Mouse (Mus musculus): ENCODE measurements around the gene Muc5b. TPM values are rescaled to one million over a fixed set of nuclear protein-coding genes. Genes with fewer than 3 reads are reported as not detected.
A peak's percentile ranks its signal among the peaks of the same experiment; 100 is the strongest.
"Not testable (repeated sequence)": the region's sequence is repeated elsewhere in the genome, so short reads cannot be mapped to it uniquely, and the experiment has no call there.

Muc5b gene
- polyA plus RNA-seq (2017; shearing (Covaris generic)): not detected

DNA sequence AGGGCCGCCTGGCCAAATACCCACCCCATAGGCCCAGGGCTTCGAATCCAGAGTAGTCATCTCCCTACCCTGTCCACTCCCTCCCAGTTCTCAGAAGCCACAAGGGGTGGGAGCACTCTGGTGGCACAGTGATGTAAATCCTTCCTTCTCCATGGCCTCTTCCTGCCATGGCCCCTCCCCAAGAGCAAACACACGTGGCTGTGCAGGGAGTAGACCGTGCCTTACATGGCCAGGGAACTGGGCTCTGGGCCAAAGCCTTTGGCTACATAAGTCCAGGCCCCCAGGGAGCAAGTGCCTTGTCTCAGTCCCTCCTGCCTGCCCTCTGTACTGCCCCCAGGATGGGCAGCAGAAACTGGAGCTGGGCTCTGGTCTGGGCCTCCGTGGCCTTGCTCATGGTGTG is at the start of gene Muc5b:
Gene Muc5b, plus strand, starts transcription at position 292 of the 400 bp plus-strand sequence.
- no peak for ATAC-seq

DNA sequence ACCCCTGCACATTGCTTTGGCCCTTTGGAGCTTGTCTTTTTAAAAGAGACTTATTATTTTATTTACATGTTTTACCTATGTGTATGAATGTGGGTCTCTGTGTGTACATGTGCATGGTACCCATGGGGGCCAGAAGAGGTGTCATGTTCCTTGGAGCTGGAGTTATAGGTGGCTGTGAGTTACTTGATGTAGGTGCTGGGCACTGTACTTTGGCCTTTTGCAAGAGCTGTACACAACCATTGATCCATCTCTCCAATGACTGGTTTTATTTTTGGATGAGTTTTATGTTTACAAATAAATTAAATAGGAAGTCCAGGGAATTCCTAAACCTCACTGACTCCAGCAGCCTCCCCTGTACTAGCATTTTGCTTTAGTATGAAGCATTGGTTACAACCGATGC is 44.6 kb upstream of the Muc5b start:
- ATAC-seq: no peak

DNA sequence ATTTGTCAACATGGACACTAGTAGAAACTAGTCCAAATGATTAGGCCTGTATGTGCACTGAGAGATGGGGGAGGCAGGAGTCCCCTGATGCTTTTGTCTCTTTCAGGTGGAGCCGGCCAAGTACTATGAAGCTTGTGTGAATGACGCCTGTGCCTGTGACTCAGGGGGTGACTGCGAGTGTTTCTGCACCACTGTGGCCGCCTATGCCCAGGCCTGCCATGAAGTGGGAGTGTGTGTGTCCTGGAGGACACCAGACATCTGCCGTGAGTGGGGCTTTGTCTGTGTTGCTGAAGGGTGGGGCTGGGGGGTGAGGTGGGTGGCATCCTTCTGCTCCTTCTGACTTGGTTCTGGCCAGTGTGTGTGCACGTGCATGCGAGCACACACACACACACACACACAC is 35.7 kb upstream of the Muc5b start:
- no peak for ATAC-seq

DNA sequence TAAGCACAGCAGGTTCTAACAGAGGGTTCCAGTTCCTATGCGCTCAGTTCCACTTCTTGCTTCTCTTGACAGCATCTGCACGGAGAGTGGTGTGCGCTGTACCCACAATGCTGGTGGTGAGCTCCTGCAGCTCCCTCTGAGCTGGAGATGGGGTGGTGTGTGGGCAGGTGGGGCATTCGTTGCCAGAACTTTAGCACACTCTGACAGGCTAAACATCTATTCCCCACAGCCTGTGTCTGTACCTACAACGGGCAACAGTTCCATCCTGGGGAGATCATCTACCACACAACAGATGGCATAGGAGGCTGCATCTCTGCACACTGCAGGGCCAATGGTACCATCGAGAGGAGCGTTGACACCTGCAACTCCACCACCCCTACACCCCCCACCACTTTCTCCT is 33.5 kb upstream of the Muc5b start:
- no peak for ATAC-seq

DNA sequence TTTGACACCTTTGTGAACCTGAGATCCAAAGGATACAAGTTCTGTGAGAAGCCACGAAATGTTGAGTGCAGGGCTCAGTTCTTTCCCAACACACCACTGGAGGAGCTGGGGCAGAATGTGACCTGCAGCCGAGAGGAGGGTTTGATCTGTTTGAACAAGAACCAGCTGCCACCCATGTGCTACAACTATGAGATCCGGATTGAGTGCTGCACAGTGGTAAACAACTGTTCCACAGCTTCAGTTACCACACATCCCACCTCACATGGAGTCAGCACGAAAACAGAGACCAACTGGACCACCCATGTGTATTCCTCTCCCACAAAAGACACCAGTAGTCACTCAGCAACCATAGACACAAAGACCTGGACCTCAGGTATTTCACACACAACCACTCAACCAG is 31.0 kb upstream of the Muc5b start:
- not testable (repeated sequence) for ATAC-seq

DNA sequence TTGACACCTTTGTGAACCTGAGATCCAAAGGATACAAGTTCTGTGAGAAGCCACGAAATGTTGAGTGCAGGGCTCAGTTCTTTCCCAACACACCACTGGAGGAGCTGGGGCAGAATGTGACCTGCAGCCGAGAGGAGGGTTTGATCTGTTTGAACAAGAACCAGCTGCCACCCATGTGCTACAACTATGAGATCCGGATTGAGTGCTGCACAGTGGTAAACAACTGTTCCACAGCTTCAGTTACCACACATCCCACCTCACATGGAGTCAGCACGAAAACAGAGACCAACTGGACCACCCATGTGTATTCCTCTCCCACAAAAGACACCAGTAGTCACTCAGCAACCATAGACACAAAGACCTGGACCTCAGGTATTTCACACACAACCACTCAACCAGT is 28.9 kb upstream of the Muc5b start:
- ATAC-seq: not testable (repeated sequence)

DNA sequence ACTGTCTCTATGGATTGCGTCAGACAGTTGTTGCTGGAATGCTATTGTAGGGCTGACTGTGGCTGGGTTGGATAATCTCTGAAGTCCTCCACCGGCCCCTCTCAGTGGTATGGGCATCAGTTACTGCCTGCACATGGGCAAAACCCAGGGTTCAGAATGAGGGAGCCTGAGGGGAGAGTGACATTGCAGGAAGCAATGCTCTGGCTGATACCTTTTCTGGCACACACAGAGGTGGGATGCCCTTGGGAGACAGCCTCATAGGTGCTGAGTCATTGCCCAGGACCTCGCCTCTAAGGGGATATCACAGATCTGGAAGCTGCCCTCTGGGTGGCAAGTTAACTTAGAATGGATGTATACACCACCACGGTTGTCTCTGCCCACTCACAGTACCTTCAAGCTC is 25.5 kb upstream of the Muc5b start:
- no peak for ATAC-seq

DNA sequence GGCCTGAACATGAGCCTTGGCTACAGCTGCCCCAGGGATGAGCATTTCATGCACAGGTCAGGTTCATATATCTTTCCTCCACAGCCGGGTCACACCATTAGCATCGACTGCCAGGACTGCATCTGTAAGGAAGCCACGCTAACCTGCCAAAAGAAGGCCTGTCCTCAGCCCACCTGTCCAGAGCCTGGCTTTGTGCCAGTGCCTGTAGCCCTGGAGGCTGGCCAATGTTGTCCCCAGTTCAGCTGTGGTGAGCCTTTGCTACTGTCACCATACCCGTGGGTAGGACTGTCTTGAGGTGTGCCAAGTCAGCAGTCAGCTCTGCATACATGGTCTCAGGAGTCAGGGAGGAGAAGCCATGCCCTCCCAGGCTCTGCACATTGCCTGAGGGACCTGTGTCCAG is 23.5 kb upstream of the Muc5b start:
- ATAC-seq: no peak

DNA sequence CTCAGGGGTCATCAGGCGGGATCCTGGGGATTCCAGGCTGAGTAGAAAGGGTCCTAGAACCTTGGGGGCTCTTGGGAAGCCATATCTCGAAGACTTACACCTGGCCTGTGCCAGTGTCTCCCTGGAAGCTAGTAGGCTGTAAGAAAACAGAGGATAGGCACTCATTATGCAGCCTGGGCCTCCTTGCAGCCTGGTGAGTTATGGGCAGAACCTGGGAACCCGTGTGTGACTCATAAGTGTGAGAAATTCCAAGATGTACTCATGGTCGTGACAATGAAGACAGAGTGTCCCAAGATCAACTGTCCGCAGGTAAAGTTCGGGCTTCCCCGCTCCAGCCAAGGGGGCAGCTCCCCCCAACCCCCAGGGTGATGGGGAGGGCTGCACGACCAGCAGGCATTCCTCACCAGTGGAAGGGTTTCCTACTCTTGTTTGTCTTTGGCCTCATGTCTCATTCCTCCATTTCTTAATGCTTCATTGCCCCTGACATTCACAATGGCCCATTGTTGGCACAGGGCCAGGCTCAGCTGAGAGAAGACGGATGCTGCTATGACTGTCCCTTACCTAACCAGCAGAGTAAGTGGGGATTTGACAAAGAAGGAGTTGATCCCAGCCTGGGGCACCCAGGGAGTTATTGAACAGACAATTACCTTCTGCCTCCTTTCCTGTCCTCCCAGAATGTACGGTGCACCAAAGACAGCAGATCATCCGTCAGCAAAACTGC is 21.4 kb upstream of the Muc5b start:
- no peak for ATAC-seq

DNA sequence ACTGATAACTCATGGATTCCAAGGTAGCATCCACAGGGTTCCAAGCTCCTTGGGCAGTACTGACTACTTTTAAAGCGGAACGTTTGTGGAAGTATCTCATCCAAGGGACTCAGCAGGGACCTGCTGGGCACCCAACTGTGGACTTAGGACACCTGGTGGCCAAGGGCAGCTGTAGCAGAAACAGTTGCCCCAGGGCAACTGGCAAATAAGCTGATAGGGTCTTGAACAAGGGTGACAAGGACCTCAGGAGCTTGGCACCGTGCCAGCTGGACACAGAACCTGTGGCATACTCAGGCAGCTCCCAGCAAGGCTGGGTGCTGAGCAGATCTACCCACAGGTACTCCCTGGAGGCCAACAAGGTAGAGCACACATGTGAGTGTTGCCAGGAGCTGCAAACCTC is 20.6 kb upstream of the Muc5b start:
- no peak for ATAC-seq

DNA sequence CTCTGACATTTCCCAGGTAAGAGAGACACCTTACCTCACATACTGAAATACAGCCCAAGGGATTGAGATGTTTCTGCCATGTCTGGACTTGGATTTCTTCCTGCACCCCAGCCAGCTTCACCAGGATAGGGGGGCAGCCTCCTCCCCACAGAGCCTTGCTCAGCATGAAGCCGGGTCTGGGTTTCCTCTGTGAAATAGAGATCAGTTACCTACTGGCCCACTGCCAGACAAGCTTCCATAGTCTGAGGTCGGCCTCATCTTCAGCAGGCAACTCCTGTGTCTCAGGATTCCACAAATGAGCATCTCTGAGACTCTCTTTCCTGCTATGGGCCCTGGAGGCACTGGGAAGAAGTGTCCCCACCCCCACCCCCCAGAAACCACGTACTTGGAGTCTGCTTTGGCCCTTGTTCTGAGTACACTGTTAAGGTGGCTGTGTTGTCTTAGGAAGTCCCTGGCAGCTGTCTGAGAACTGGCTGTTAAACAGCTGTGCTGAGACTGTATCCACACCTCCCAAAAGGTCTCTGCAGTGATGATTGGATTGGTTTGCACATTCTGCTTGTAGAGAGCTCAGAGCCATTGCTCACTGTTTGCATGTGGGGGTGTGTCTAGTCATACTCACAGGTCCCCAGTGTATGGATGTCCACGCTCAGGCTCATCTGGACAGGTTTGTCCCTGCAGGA is 16.1 kb upstream of the Muc5b start:
- no peak for ATAC-seq

DNA sequence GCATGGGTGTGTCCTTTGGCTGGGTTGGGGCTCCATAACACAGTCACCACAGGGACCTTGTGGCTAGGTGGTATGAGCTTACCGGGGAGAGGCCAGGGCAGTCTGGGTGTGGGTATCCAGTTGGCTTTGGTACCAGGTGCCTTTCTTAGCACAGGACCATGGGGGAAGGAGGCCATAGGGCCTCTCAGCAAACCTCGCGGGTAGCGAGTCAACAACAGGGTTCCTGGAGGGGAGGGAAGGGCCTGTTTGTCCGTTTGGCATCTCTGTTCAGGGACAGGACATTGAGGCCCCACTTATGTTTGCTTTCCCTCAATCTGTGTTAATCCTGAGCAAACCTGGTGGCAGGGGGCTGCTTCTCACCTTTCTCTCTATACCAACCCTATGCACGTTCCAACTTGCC is 15.2 kb upstream of the Muc5b start:
- ATAC-seq: no peak

DNA sequence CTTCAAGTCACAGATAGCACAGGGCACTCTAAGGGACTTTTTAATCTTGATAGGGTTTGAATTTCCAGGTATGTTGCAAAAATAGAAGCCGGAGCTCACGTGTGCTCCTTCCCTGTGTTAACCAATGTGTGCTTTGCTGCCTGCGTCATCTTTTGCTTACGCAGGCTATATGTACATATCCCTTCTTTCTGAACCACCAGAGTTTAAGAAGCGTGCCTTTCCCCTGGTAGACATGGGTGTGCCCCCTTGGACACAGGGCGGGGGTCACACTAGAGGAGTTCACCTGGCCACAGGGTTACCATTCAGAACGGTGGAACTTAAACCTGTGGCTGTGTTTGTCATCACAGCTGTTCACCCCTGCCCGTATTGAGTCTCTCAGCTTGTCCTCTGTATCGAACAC is 14.5 kb upstream of the Muc5b start:
- no peak for ATAC-seq

DNA sequence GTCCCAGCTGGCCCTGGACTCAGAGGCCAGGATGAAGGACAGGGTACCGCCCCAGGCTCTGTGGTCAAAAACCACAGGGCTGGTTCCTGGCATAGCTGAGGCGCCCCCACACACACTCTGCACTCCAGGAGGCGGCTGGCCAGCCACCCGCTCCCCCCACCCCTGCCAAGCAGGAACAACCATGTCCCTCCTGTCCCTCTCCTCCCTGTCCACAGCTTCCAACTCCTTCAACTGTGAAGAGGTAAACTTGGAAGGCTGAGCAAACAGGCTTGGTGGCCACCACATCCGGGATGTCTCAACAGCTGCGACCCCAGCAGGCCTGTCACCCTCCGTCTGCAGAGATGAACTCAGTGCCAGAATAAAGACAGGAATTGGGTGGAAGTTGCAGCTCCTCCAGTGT is 2.9 kb upstream of the Muc5b start:
- ATAC-seq: no peak

DNA sequence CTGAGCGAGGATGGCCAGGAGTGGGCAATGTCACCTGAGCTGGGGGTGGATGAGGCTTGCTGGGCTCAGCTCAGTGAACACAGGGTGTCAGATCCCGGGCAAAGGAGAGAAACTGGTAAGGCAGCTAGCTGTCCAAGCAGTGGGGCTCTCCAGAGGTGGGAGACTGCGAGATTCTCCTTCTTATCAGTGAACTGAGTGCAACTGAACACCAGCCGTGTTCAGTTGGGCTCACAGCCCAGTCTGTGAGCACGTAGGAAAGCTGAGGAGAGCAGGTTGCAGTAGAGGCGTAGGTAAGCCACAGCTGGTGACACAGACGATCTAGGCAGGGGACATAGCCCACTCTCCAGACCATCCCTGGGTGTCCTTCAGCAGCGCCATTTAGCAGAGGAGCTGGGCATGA is 2.4 kb upstream of the Muc5b start:
- ATAC-seq: no peak

DNA sequence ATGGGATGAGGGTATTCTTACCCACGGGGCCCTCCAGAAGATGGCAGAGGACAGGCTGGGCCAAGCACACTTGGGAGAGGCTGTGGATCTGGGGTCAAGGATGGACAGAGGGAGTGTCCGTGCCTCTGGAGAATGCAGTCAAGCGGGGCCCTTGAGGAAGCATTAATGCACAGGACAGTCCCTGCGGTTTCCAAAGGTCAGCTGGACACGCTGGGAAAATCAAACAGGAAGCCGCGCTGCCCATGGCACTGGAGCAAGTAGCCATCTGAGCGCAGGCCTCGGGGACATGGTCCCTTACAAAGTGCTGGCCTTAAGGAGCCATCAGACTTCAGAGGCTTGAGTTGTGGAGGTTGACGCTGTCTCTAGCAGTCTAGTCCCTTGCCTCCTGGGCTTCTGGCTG is 1.5 kb downstream of the Muc5b start:
- ATAC-seq: no peak

DNA sequence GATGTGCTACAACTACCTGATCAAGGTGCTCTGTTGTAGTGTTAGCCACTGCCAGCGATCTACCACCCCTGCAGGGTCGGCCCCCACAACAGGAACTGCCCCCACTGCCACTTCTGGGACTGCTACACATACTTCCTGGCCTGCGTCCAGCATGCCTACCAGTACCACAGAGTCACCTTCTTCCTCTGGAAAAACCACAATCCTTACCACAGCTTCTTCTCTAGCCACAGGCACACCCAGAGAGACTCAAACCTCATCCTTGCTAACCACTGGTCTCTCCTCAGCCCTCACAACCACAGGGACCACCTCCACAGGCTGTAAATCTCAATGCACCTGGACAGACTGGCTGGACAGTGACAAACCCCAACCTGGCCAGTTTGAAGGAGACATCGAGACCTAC is 22.2 kb downstream of the Muc5b start:
- ATAC-seq: no peak

DNA sequence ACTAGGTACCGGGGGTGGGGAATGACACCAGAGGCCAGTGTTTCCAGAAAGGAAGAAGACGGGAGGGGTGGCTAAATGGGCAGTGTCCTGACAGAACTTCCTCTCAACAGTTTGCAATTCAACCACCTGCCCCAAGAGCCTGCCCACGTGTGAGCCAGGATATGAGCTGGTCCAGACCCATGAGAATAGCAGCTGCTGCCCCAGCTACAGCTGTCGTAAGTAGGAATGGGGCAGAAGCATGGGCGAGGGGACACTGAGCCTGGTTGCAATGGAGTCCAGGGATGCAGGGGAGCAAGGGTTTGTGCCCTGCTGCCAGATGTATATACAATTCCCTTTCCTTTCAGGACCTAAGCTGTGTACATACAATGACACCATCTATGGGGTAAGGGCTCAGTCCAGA is 30.8 kb downstream of the Muc5b start:
- ATAC-seq: no peak

DNA sequence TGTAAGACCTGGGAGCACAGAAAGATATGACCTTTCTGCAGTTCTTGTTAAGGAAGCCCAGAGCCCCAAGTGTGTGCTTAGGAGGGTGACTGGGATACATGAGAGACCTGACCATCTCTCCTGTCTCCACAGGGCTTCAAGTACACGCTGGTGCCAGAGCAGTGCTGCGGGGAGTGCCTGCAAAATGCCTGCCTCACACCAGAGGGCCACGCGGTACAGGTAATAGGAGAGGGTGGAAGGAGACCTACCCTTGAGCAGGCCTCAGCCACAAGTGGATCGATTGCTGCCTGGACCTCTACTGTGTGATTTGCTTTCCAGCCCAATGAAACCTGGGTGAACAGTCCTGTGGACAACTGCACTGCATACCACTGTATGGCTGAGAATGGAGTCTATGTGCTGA is 31.7 kb downstream of the Muc5b start:
- no peak for ATAC-seq

DNA sequence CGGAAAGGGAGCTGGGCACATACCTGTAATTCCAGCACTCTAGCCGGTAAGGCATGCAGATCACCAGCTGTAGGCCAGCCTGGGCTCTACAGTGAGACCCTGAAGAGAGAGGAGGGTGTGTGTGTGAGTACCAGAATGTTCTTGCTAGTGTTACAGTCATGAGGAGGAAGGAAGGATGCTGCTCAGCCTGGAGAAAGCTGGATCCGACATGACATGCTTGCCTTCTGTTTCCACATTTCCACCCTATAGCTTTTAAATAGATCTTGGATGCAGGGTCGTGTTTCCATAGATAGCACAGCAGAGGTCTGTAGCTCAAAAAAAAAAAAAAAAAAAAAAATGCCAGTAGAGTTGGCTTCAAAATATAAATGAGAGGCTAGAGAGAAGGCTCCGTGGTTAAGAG is 36.0 kb downstream of the Muc5b start:
- no peak for ATAC-seq

DNA sequence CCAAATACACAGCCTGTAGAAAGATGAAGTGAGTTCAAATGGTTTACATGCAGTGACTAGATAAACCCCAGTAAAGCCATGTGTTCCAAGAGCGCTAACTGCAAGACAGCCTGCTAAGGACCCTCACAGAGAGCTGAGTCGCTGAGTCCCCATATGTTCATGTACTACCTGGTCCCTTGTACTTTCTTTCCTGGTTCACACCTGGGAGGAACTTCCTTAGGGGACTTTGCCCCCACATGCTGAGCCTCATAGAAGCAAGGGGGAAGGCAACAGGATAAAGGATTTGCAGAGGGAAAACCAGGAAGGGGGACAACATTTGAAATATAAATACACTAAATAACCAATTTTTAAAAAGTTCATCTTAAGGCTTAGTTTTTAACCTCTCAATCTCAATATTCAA is 39.9 kb downstream of the Muc5b start:
- ATAC-seq: no peak

DNA sequence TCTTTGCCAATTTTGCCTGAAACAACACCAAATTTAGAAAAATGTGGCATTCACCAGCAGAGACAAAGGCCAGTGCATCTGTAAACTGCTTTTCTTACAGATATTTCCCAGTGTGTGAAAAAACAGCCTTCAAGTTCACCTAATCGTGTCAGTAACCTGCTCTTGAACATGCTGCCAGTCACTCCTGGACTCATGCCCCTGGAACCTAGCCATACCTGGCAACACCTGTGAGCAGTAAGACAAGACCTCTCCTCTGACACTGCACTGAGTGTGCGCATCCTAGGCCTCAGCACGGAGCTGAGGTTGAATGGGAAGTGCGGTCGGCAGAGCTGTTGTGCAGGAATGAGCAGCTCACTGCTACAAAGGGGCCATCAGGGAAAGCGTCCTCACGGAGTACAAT is 53.3 kb downstream of the Muc5b start:
- ATAC-seq: no peak

DNA sequence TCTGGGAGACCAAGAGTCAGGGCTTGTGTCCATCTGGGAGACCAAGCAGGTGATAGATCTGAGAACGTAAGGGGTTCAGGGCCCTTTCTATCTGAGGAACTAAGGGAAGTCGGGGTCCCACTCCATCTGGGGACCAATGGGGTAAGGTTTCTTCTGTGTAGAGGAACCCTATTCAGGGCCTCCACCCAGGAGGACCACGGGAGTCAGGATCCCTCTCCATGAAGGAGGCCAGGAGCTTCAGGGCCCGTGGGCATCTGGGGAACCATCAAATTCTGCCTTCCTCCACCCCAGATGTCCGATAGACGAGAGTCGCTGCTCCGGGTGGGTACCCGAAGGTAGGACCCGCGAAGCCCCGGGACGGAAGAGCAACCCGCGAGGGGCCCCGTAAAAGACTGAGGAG is 63.0 kb downstream of the Muc5b start:
- peak; percentile 15 for ATAC-seq

DNA sequence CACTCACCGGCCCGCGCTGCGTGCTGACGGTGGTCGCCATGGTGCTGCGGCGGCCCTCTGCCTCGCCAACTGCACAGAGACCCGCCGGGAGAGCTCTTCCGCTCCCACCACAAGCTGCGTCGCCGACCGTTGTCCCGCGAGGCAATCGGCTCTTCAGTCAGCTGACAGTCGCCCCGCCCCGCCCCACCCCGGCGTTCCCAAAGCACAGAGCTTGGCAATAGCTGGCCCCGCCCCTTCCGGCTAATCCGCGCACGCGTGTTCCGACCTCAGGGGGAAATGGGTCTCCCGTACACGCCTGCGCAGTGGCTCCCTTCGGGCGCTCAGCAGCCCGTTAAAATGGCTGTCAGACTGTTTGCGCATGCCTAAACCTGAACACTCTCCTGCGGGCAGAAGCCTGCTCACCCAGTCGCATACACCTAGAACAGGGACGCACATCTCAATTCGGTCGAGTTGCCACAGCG is 63.4 kb downstream of the Muc5b start:
- peak; percentile 93 for ATAC-seq

DNA sequence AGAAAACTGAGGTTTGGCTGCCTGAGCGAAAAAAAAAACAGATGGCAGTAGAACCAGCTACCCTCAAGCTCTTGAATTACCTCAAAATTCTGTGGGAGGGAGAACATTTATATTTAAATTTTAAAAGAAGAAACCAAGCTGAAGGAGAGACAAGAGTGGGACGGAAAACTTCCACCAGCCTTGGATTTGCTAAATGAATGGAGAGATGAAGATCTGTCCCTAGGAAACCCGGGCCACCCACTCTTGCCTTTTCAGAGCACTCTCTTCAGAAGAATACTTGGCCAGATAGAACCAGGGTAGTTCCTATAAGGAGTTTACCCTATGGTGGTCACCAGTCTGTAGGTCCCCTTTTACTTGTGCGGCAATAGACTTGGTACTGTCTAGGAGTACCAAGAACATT is 63.9 kb downstream of the Muc5b start:
- ATAC-seq: no peak

All from inflammation-experienced regulatory T-cells, adult 6 months (primary cell).